ENCODE assay signal across 11 mouse cellular contexts in genomic region chr12:86781654-86782202, GRCm38 (mm10). TPM values are rescaled to one million over a fixed set of nuclear protein-coding genes. Genes with fewer than 3 reads are reported as not detected.
DNase-seq lines count a peak whose midpoint lies in the region; ATAC-seq and TF ChIP-seq lines count a peak whose summit lies in the region.
"Had no signal": no experiment of that assay in that cellular context is flagged by ENCODE, and none has a peak within 500 bp of the region (broad histone marks: within the 10 kb centered on the region; RNA-seq: fewer than 3 reads in every experiment).

No protein-coding gene starts in this region.

- H3K4me1 ChIP-seq in embryonic facial prominence, embryonic 15.5 days = peaks cover 12% of the 10 kb centered on the region

- 36% methylated on average over 6 of the region's 6 CpGs for WGBS in embryonic facial prominence, embryonic 15.5 days

- peak; percentile 46 for TF ChIP-seq CTCF in layer of hippocampus, adult 2 months (conservative IDR thresholded peaks at IDR 0.05)

- H3K36me3 ChIP-seq in embryonic facial prominence, embryonic 15.5 days = no peaks in the 10 kb centered on the region

- H3K27ac ChIP-seq in layer of hippocampus, adult 2 months = peak overlapping the region; percentile 57; the same call in 1 of the 2 replicates
- H3K27ac ChIP-seq in embryonic facial prominence, embryonic 15.5 days (replicated peaks) = peak overlapping the region; percentile 22
- H3K27ac ChIP-seq: macrophage had no signal

- H3K9ac ChIP-seq in embryonic facial prominence, embryonic 15.5 days = no peak overlapping the region

- no peak overlapping the region for H3K4me3 ChIP-seq in layer of hippocampus, adult 2 months
- no peak overlapping the region for H3K4me3 ChIP-seq in embryonic facial prominence, embryonic 15.5 days (replicated peaks)

- H3K27me3 ChIP-seq in embryonic facial prominence, embryonic 15.5 days = no peaks in the 10 kb centered on the region

- intact Hi-C loops in left cerebral cortex, postnatal 4 days (cut with DNase I) = no loop called here

- no peak for ATAC-seq in embryonic facial prominence, embryonic 15.5 days (ENCODE audit: insufficient number of reproducible peaks, low FRiP score, low TSS enrichment, low read depth)

- no peaks in the 10 kb centered on the region for H3K9me3 ChIP-seq in embryonic facial prominence, embryonic 15.5 days (replicated peaks)

- no peak overlapping the region for H3K4me2 ChIP-seq in embryonic facial prominence, embryonic 15.5 days (replicated peaks)

- DNase-seq in cerebellum, postnatal 10 days = peak; percentile 35 to 51
- DNase-seq in cerebellum, adult 11 months = no peak
- no peak for DNase-seq in layer of hippocampus, adult 2 months (ENCODE audit: low spot score in 2 of 2)
- DNase-seq in layer of hippocampus, adult 9-10 months (ENCODE audit: low spot score) = no peak
- peak; percentile 70 for DNase-seq in lung, postnatal 10 days
- DNase-seq in left cerebral cortex, postnatal 4 days = no peak
- no peak for DNase-seq in frontal cortex, postnatal 10 days (ENCODE audit: low spot score in 2 of 2)
- DNase-seq: cerebellum, adult 8-10 months had no signal

RNA-seq across cellular contexts. Expression of gene Lrrc74a, which starts 47.6 kb away (rescaled TPM):
- not detected for total RNA-seq in layer of hippocampus, adult 2 months (2021)
- polyA plus RNA-seq in embryonic facial prominence, embryonic 15.5 days (2015; fragmentation: Nextera tagmentation; extraction: Ambion mirVana) = not detected in 2 replicates
- not detected for total RNA-seq in left cerebral cortex, postnatal 4 days (2021)
- total RNA-seq: layer of hippocampus, postnatal 10 days had no signal
- polyA plus RNA-seq: macrophage had no signal

RNA-seq across cellular contexts. Expression of gene Angel1, which starts 55.5 kb away (rescaled TPM):
- 1 to 10 TPM; 5.6 to 5.8 TPM for total RNA-seq in layer of hippocampus, adult 2 months (2021)
- 12.1 and 12.4 TPM in 2 replicates for polyA plus RNA-seq in embryonic facial prominence, embryonic 15.5 days (2015; fragmentation: Nextera tagmentation; extraction: Ambion mirVana)
- 1 to 10 TPM; 7.9 to 9.8 TPM for total RNA-seq in left cerebral cortex, postnatal 4 days (2021)

Comparison
In these comparisons a context has a peak if more than half of its experiments do, and no peak if none do; other contexts are left out.
1. DNase-seq: peak in cerebellum, postnatal 10 days (2 of 2) and lung, postnatal 10 days (single experiment); none in cerebellum, adult 11 months (single experiment), layer of hippocampus, adult 2 months (0 of 2), layer of hippocampus, adult 9-10 months (single experiment), left cerebral cortex, postnatal 4 days (single experiment) and frontal cortex, postnatal 10 days (0 of 2).